Mouse (Mus musculus) c-Kit-negative CD71-positive TER-119-positive erythroid progenitor cells, embryonic 14.5 days (primary cell): ENCODE results near the gene March2.

ENCODE experiments used
- DNase-seq: peaks from one replicate; pipeline ENCODE4 v3.0.0-alpha.2; 2013; ENCODE audit warnings: low read depth, low spot score

March2 gene

DNA sequence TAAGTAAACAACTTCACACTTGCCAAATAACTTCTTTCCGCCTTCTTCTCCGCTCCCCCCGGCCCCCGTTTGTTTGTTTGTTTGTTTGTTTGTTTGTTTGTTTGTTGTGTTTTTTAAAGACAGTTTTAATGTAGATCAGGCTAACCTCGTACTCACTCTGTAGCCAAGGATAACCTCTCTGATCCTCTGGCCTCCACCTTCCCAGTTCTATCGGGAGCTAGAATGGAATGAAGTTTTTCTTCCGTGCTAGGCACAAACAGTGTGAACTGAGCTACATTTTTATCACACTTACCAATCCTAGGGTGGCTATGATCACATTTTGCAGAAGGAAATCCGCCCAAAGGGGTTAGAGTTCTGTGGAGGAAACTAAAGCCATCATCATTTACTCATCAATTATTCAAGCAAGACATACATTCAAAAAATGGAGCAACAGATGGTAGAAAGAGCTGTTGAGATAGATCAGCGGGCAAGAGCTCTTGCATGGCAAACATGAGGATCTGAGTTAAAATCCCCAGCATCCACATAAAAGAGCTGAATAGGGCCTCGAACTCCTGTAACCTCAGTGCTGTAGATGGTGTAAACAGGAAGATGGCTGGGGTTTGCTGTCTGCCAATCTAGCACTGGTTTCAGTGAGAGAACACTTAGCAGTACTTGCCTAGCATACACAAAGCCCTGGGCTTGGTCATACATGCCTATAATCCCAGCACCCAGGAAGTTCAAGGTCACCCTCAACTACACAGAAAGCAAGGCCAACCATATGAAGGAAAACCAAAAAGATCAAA, 665 bp upstream of the March2 start:
- DNase-seq = no peak

DNA sequence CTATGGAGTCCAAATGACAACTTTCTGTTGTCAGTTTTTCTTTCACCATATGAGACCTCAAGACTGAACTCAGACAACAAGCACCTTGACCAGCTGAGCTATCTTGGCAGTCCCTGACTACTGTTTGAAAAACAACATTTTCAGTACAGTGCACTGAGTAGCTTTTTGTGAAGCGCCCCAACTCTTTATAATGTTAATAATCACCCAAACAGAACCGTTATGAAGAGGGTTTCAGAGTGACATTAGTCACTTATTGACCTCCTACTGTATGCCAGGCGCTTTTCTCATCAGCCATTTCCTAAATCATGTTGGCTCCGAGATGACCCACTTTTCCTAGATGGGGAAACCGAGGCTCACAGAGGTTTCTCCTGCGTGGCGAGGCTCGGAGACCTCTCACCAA, 488 bp downstream of the March2 start:
- DNase-seq = peak; percentile 37

DNA sequence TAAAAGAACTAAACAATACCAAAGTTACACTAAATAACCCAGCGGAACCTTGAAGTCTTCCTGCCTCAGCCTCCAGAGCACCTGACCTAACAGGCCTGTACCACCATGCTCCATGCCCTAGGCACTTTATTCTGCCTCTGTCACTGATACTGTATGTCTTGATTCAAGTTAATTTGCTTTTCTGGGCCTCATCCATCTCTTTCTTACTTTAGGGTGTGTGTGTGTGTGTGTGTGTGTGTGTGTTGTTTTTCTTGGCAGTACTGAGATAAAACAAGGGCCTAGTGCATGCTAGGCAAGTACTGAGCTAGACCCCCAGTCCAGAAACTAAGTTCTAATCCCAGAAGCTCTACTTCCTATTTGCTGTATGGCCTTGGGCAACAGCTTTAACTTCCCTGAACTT, 1.2 kb downstream of the March2 start:
- no peak for DNase-seq

DNA sequence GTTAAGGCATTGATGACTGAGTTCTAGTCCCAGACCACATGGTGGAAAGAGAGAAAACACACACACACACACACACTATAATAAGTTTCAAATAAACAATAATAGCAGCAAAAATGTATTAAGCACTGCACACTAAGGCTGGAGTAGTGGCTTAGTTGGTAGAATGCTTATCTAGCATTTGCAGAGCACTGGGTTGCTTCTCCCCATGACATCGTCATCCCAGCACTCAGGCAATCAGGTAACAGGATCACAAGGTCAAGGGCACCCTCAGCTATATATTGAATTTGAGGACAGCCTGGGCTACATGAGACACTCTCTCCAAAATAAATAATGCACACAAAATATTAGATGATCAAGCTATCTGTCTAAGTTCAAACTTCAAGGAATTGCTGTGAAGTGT, 3.7 kb downstream of the March2 start:
- peak; percentile 65 for DNase-seq

DNA sequence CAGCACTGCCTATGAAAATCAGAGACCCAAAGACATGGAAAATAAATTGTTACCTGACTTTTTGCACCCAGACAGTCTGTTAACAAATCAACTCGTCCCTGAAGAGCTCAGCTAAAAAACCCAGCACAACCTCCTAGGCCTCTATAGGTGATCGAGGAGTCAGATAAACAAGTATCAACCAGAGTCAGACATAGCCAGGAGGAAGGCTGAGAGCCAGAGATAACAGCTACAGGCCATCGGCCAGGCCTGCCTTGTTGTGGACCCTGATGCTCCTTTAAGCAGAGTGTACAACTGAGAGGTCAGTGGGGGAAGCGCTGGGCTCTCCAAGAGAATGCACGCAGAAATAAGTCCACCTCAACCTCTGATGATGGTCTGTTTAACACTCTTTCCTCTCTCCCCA, 5.2 kb downstream of the March2 start:
- peak; percentile 86 for DNase-seq

DNA sequence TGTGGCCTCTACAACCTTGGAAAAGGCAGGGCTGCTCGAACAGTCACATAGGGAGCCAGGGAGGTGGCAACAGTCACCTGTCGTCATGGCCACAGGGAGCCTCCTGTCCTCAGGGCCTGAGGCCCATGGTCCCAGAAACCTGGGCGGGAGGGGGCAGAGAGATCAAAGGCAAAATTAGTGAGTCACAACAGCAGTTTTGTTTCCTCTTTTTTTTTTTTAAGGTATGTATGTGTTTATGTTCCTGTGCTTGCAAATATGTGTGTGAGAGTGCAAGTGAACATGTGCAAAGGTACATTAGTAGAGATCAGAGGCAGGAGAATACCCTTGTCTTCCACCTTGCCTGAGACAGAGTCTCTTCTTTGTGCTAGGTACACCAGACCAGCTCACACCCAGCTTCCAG, 8.6 kb downstream of the March2 start:
- DNase-seq = no peak

DNA sequence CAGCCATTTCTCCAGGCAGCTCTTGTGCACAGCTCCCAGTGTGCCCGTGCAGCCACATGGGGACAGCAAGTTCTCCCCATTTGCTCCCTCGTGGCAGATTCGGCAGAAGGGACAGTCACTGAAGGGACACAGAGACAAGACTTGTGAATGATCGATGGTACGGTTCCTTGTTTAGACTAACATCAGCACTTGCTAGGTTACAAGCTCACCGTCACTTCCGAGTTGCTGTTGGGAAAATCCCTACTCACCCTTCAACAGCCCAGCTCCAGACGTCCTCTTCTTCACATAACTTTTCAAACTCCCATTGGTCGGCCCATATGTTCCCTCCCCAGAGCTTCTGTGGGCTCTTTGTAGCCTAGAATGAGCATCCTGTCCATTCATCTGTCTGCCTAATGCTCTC, 15.4 kb downstream of the March2 start:
- no peak for DNase-seq

DNA sequence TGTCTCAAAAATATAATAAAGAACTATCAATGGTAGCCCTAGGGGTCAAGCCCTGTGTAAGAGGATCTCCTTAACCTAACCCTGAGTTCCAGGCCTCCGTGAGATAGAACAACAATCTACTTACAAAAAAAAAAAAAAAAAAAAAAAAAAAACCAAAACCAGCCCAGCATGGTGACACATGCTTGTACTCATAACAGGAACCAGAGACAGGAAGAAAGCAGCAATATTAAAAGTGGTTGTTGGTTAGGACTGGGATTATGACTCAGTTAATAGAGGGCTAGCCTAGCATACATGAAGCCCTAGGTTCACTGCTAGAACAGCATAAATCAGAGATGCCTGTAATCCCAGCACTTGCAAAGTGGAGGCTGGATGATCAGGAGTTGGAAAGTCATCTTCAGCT, 16.3 kb downstream of the March2 start:
- no peak for DNase-seq

DNA sequence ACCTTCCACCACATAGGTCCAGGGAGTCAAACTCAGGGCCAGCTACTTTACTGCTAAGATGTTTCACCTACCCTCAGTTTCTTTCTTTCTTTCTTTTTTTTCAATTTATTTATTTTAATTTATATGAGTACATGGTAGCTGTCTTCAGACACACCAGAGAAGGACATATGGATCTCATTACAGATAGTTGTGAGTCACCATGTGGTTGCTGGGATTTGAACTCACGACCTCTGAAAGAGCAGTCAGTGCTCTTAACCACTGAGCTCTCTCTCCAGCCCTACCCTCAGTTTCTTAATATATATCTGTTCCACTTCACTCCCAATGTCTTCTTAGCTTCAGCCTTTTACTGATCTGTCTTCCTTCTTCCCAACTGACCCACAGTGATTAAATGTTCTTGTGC, 23.0 kb downstream of the March2 start:
- no peak for DNase-seq

DNA sequence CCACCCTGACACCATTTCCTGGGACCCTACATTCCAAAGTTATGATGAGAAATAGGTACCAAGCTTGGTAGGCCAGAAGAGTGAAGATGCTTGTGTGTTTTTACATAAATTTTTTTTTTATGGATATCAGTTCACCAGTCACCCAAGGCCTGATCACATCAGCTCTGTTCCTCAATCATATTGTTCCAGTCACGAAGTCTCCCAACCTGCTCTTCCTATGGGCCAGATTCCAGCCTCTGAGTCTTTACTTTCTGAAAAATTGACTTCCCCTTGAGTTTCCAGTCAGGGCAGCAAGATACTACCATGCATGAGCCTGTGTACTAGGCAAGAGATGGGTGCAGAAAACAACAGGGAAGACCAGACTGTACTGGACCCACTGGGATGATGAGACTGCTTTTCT, 31.7 kb downstream of the March2 start, which contains the start of gene Hnrnpm:
Hnrnpm (minus strand) TSS at position 101 of the 400 bp plus-strand sequence.
- DNase-seq = no peak

DNA sequence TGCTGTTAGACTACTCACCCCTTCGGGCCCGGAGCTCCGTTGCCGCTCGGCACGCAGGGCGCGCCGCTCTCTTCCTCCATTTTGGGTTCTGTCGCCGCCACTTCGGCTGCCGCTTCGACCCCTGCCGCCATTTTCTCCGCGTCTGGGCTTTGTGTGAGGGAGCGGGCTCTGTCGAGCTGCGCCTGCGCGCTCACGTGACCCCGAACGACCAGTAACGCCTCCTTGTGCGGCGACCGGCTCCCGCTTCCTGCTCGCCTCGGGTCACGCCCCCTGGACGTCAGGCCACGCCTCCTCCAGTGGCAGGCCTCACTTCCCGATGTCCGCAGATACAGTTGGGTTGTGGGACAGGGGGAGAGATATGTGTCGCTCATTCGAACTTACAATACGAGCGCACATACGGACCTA, 33.2 kb downstream of the March2 start:
- peak; percentile 90 for DNase-seq

DNA sequence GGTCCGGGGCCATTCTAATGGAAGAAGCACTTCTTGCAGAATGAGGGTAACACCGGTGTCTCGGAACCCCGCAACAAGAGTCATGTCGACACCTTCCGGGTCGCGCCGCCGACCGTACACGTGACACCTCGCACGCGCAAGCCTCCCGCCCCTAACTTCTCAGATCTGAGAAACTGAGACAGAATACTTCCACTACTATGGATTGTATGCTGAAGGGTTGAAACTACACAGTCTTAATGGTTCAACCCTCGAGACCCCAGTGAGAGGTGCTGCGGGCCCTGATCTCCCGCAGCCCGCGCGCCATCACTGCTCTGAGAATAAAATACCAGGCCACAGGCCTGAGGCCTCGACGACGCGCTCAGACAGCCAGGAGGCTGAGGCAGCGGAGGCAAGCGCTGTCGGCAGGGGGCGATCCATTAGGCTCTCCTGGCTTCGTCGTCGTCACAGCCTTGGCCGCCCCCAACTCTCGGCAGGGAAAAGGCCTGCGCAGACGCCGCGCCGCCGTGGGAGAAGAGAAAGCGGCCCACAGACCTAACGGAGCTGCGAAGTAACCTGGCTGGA, 33.7 kb downstream of the March2 start:
- DNase-seq = peak; percentile 45

DNA sequence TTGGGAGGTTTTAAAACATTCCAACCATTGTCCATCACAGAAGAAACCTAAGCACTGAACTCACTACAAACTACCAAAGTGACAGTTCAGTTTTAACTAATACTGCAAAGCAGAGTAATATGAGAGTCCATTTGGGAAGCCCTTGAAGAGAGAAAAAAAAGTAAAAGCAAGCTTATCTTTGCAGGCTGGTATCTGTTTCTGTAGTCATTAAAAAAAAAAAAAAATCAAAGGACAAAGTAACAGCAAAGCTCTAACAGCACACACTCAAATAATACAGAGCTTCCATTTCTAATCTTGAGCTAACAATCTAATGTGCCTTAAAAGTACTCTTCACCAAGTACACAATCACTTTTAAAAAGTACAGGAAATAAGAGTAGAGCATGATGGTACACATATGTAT, 36.7 kb downstream of the March2 start:
- no peak for DNase-seq

DNA sequence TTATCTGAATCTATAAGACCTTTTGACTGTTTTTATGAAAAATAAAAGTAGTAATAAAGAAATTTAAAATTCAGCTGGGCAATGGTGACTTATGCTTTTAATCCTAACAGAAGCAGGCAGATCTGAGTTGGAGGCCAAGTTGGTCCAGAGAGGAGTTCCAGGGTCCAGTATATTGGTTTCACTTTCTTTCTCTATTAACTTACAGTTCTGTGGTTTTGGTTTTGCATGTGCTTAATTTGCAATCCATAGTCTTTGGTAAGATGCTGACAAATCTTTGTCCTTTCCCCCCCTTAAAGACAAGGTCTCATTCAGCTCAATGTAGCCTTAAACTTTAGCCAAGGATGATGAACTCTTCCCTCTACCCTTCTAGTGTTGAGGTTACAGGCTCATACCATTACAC, 39.7 kb downstream of the March2 start:
- no peak for DNase-seq

DNA sequence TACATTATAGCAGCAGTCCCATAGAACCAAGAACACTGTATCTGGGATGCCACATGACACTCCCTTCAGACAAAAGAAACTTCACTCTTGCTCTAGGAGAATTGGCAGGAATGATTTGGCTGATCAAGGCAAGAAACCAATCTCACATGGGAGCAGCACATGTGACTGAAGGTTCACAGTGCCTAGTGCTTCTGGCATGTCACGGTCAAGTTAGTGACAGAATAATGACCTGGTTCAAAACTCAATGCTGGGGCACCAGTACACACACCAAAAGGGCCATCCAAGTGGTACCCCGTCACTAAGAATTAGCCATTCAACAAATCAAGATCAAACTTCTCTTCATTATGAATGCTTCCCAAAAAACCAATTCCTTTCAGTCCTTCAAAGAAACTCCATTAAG, 42.4 kb downstream of the March2 start:
- DNase-seq = no peak

DNA sequence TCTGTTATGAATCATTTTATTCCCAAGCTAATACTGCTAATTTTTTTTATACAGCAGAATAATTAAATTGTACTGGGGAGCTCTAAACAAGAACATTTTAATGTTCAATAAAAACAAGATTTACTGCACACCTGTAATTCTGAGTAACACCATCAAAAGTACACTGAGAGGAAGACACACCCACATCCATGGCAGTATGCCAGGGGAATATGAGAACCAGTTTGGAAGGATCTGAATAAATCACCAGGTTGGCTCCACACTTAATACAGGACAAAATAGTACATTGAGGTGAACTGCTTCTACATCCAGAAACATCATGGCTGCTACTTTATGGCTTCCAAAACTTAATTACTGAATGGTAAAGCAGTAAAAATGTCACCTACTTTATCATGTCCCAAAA, 43.0 kb downstream of the March2 start:
- no peak for DNase-seq

DNA sequence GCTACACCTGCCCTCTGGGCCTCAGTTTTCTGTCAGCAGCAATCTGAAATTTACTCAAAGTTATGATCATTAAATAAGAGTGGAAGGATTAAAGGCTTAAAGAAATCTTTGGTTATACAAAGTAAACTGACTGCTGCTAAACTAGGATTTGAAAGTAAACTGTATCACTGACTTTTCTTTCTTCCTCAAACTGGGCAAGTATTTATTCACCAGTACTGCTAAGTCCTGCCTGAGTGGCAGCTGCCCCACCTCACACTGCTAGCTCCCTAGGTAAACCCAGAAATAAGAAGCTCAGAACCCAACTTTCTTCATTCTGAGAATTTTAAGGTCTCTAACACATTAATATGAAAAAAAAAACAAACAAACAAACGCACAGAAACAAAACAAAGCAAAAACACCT, 44.6 kb downstream of the March2 start:
- no peak for DNase-seq

DNA sequence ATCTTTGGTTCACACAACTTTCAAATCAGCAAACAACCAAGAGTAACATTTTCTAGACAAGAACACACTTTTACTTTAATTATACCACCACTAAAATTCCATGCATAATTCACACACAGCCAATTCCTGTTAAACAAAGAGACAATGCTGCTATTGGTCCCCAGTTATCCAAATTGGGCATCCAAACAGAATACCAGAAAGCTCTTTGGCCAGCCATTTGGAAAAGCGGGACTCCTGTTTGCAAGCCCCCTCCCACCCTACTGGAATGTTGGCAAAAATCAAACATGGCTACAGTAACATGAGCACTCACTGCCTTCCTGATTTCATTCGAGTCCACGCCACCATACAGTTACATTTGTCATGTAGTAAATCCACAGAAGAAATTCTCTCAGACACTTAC, 48.8 kb downstream of the March2 start:
- DNase-seq = no peak

DNA sequence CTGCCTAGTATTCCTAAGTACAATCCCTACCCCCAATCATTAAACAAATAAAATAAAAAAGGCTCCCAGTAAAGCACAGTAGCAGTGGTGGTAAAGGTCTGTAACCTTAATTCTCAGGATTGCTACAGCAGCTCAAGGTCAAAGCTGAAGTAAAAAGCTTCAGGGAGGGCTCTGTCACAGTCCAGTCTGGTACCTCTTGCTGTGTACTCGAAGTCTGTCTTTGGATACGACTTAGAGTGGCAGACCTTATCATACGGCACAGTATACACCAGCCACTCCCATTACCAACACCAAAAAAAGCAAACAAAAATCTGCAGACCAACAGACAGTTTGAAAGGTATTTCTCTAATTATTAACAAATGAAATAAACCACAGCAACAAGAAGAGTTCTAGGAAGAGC, 51.7 kb downstream of the March2 start:
- DNase-seq = no peak

DNA sequence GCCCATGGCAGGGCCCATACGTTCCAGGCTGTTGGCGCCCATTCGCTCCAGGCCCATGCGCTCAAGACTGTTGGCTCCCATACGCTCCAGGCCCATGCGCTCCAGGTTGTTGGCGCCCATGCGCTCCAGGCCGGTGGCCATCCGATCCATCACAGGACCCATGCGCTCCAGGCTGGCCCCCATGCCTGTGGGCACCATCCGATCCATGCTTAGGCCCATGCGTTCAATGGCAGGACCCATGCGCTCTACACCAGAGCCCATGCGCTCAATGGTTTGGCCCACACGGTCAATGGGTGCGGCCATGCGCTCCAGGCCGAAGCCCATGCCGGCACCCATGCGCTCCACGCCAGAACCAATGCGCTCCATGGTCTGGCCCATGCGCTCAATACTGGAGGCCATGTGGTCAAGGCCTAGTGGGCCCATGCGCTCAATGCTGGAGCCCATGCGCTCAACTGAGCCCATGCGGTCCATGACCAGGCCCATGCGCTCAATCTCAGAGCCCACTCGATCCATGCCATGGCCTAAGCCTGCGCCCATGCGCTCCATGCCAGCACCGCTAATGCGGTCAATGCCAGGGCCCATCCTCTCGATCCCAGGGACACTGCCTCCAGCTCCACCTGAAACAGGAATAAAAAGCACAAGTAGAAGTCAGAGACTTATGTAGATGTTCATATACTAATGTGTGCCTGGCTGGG, 68.5 kb downstream of the March2 start:
- no peak for DNase-seq

DNA sequence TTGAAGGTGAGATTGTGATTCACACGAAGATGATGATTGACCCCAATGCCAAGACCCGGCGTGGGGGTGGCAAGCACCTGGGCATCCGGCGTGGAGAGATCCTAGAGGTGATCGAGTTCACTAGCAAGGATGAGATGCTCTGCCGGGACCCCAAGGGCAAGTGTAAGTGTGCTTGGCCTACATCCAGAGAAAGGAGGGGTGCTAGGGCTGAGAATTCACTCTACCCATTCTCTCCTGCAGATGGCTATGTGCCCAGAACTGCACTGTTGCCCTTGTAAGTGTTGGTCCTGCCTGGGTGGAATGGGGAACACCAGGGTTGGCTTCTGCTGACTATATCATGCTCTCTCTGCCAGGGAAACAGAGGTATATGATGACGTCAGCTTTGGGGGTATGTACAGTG, 73.4 kb downstream of the March2 start:
- no peak for DNase-seq

DNA sequence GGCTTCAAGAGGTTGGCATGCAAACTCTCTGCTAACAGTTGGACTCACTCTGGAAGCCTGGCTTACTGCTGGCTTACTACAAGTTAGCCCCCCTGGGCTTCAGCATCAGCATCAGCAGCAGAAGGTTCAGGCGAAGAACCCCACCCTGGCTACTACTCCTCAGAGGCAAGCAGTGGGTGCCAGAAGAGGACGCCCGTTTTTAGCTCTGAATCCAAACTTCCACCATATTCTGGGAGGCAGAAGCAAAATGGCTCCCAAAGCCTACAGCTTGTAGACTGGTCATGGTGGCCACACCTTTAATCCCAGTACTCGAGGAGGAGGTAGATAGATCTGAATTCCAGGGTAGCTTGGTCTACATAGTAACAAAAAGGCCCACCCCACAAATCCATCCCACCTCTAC, 74.4 kb downstream of the March2 start:
- no peak for DNase-seq

DNA sequence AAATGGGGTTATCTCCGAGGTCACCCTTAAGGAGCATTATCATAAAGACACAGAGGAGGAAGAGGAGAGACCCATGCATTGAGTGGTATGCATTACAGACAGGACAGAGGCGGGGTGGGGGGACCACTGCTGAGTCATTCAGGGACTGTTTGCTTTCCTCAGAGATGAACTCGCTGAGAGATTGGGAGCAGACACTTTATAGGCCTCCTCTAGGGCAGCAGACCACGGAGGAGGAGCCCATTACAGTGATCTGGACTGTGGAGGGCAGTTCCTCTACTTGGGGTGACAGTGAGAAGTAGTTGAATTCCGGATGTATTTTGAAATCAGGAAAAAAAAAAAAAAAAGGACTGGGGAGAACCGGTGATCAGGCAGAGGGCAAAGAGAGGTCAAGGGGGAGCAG, 78.7 kb downstream of the March2 start:
- DNase-seq = no peak
